Mouse (Mus musculus) heart, embryonic 12.5 days (tissue): Measurements from ENCODE around the gene Cdk14. TPM values are rescaled to one million over a fixed set of nuclear protein-coding genes. Genes with fewer than 3 reads are reported as not detected.

ENCODE experiments used
- ATAC-seq: fragments of 200-750 bp; cut with Nextera tagmentation; 2 replicates; pipeline ENCODE4 v1.8.0; 2017; ENCODE audit warnings: moderate TSS enrichment, moderate library complexity; ENCODE audit not compliant: insufficient number of reproducible peaks, low FRiP score
- H3K27ac ChIP-seq: fragments of 300-500 bp; sonication (generic); 2 replicates; pipeline ENCODE4 v1.5.1; 2016; ENCODE audit warnings: mild to moderate bottlenecking, moderate library complexity; ENCODE audit not compliant: poor library complexity, severe bottlenecking
- H3K27me3 ChIP-seq: fragments of 300-500 bp; sonication (generic); replicated peaks from 2 replicates; pipeline ENCODE4 v1.6.1; 2016; ENCODE audit warnings: mild to moderate bottlenecking, moderate library complexity
- H3K36me3 ChIP-seq: fragments of 300-500 bp; sonication (generic); 2 replicates; pipeline ENCODE4 v1.6.1; 2016; ENCODE audit warnings: mild to moderate bottlenecking, moderate library complexity
- H3K4me1 ChIP-seq: fragments of 300-500 bp; sonication (generic); replicated peaks from 2 replicates; pipeline ENCODE4 v1.6.1; 2016; ENCODE audit warnings: mild to moderate bottlenecking
- H3K4me2 ChIP-seq: fragments of 300-500 bp; sonication (generic); 2 replicates; pipeline ENCODE4 v1.6.1; 2016; ENCODE audit warnings: mild to moderate bottlenecking, moderate library complexity
- H3K4me3 ChIP-seq: fragments of 300-500 bp; sonication (generic); 2 replicates; pipeline ENCODE4 v1.5.1; 2016; ENCODE audit warnings: mild to moderate bottlenecking
- H3K9ac ChIP-seq: fragments of 300-500 bp; sonication (generic); 2 replicates; pipeline ENCODE4 v1.6.1; 2016; ENCODE audit warnings: mild to moderate bottlenecking, moderate library complexity
- H3K9me3 ChIP-seq: fragments of 300-500 bp; sonication (generic); replicated peaks from 2 replicates; pipeline ENCODE4 v1.6.1; 2016; ENCODE audit warnings: mild to moderate bottlenecking, moderate library complexity
- WGBS: fragments of 180-500 bp; shearing (Covaris S2); methylation state at CpG from one replicate; pipeline ENCODE4 v1.1.7; 2016; 5-methylcytosine and 5-hydroxymethylcytosine counted together
- polyA plus RNA-seq: library from polyadenylated mRNA; unstranded; fragments of >200 nt; fragmentation: Nextera tagmentation; extraction: Ambion mirVana; gene quantifications from 2 replicates; pipeline ENCODE4 v1.2.1, GENCODE M21; 2016

The Cdk14 gene
- polyA plus RNA-seq: 20.4 and 21.3 TPM in 2 replicates

GRCm38 (mm10) chr5:5419992-5420455 is at the start of gene Cdk14:
Cdk14 (minus strand) TSS chr5:5420312.
- Histone ChIP-seq H3K9me3 (no peaks in the 10 kb centered on the region), H3K4me3 (no peak within 1 kb of the TSS), H3K9ac (no peak within 1 kb of the TSS), H3K36me3 (no peaks in the 10 kb centered on the region), H3K27ac (no peak within 1 kb of the TSS), H3K27me3 (no peaks in the 10 kb centered on the region), H3K4me2 (no peak within 1 kb of the TSS), H3K4me1 (no peaks in the 10 kb centered on the region)
- 74% methylated on average over 9 of the region's 9 CpGs for WGBS
- ATAC-seq: no peak

GRCm38 (mm10) chr5:5465256-5465655 is 45.1 kb upstream of the Cdk14 start:
- no peaks in the 10 kb centered on the region for H3K27me3 ChIP-seq
- no peaks in the 10 kb centered on the region for H3K9me3 ChIP-seq
- no peaks in the 10 kb centered on the region for H3K36me3 ChIP-seq
- no peak overlapping the region for H3K9ac ChIP-seq
- no peak overlapping the region for H3K27ac ChIP-seq
- H3K4me3 ChIP-seq: no peak overlapping the region
- ATAC-seq: no peak
- 57% methylated on average over 1 of the region's 1 CpGs for WGBS
- no peaks in the 10 kb centered on the region for H3K4me1 ChIP-seq
- H3K4me2 ChIP-seq: no peak overlapping the region

GRCm38 (mm10) chr5:5431746-5432438 is 11.8 kb upstream of the Cdk14 start:
- Histone ChIP-seq H3K4me2 (no peak overlapping the region), H3K36me3 (no peaks in the 10 kb centered on the region), H3K4me1 (no peaks in the 10 kb centered on the region), H3K9ac (no peak overlapping the region), H3K27ac (no peak overlapping the region), H3K9me3 (no peaks in the 10 kb centered on the region), H3K27me3 (0 out of 2 replicates have a peak, but pooled peaks cover 3% of the 10 kb centered on the region), H3K4me3 (no peak overlapping the region)
- 70% methylated on average over 5 of the region's 5 CpGs for WGBS
- no peak for ATAC-seq

- no peak overlapping the region for H3K27ac ChIP-seq
- H3K4me3 ChIP-seq: no peak overlapping the region
- H3K4me1 ChIP-seq: no peaks in the 10 kb centered on the region
- H3K4me2 ChIP-seq: 0 out of 2 replicates have a peak overlapping the region, but pooled peaks have one; percentile 14
- 43% methylated on average over 6 of the region's 6 CpGs for WGBS
- H3K27me3 ChIP-seq: no peaks in the 10 kb centered on the region
- no peaks in the 10 kb centered on the region for H3K9me3 ChIP-seq
- H3K9ac ChIP-seq: no peak overlapping the region
- no peaks in the 10 kb centered on the region for H3K36me3 ChIP-seq
- 0 out of 2 replicates have a peak, but pooled peaks have one; percentile 29 for ATAC-seq
Observed at GRCm38 (mm10) chr5:5423723-5424171, 3.6 kb upstream of the Cdk14 start.

- Histone ChIP-seq H3K4me1 (no peaks in the 10 kb centered on the region), H3K36me3 (no peaks in the 10 kb centered on the region), H3K4me3 (no peak overlapping the region), H3K27ac (no peak overlapping the region), H3K9me3 (no peaks in the 10 kb centered on the region), H3K9ac (no peak overlapping the region), H3K4me2 (no peak overlapping the region), H3K27me3 (no peaks in the 10 kb centered on the region)
- no peak for ATAC-seq
- WGBS: 87% methylated on average over 4 of the region's 4 CpGs
Observed at GRCm38 (mm10) chr5:5423081-5423480, 3.0 kb upstream of the Cdk14 start.

GRCm38 (mm10) chr5:5421439-5421838 is 1.3 kb upstream of the Cdk14 start:
- Histone ChIP-seq H3K4me1 (no peaks in the 10 kb centered on the region), H3K9me3 (no peaks in the 10 kb centered on the region), H3K4me3 (no peak overlapping the region), H3K4me2 (no peak overlapping the region), H3K9ac (no peak overlapping the region), H3K36me3 (no peaks in the 10 kb centered on the region), H3K27ac (no peak overlapping the region), H3K27me3 (no peaks in the 10 kb centered on the region)
- WGBS: 95% methylated on average over 2 of the region's 2 CpGs
- ATAC-seq: no peak

- no peak for ATAC-seq
- Histone ChIP-seq H3K4me3 (no peak overlapping the region), H3K9me3 (no peaks in the 10 kb centered on the region), H3K27ac (no peak overlapping the region), H3K27me3 (no peaks in the 10 kb centered on the region), H3K4me2 (no peak overlapping the region), H3K9ac (no peak overlapping the region), H3K36me3 (no peaks in the 10 kb centered on the region), H3K4me1 (no peaks in the 10 kb centered on the region)
- WGBS: 67% methylated on average over 1 of the region's 1 CpGs
Observed at GRCm38 (mm10) chr5:5419253-5419652, 859 bp downstream of the Cdk14 start.

- ATAC-seq: no peak
Observed at GRCm38 (mm10) chr5:5414835-5415234, 5.3 kb downstream of the Cdk14 start.

GRCm38 (mm10) chr5:5411886-5412285 is 8.2 kb downstream of the Cdk14 start:
- H3K4me1 ChIP-seq: no peaks in the 10 kb centered on the region
- H3K9me3 ChIP-seq: no peaks in the 10 kb centered on the region
- no peak overlapping the region for H3K4me3 ChIP-seq
- no peaks in the 10 kb centered on the region for H3K36me3 ChIP-seq
- 87% methylated on average over 2 of the region's 2 CpGs for WGBS
- no peak overlapping the region for H3K9ac ChIP-seq
- no peak for ATAC-seq
- no peaks in the 10 kb centered on the region for H3K27me3 ChIP-seq
- no peak overlapping the region for H3K27ac ChIP-seq
- H3K4me2 ChIP-seq: no peak overlapping the region

More at GRCm38 (mm10) chr5:5414835-5415234, 5.3 kb downstream of the Cdk14 start:
- Histone ChIP-seq H3K27ac (no peak overlapping the region), H3K9me3 (no peaks in the 10 kb centered on the region), H3K4me3 (no peak overlapping the region), H3K4me1 (no peaks in the 10 kb centered on the region), H3K36me3 (no peaks in the 10 kb centered on the region), H3K4me2 (no peak overlapping the region), H3K9ac (no peak overlapping the region), H3K27me3 (no peaks in the 10 kb centered on the region)
- 61% methylated on average over 3 of the region's 3 CpGs for WGBS

GRCm38 (mm10) chr5:5401986-5402385 is 18.1 kb downstream of the Cdk14 start:
- 63% methylated on average over 4 of the region's 4 CpGs for WGBS
- Histone ChIP-seq H3K27me3 (no peaks in the 10 kb centered on the region), H3K4me2 (no peak overlapping the region), H3K36me3 (no peaks in the 10 kb centered on the region), H3K9ac (no peak overlapping the region), H3K4me3 (no peak overlapping the region), H3K9me3 (no peaks in the 10 kb centered on the region), H3K4me1 (no peaks in the 10 kb centered on the region), H3K27ac (no peak overlapping the region)
- ATAC-seq: no peak

GRCm38 (mm10) chr5:5392786-5393185 is 27.3 kb downstream of the Cdk14 start:
- Histone ChIP-seq H3K9me3 (no peaks in the 10 kb centered on the region), H3K4me3 (no peak overlapping the region), H3K27me3 (no peaks in the 10 kb centered on the region), H3K9ac (no peak overlapping the region), H3K4me2 (no peak overlapping the region), H3K27ac (no peak overlapping the region), H3K36me3 (no peaks in the 10 kb centered on the region), H3K4me1 (no peaks in the 10 kb centered on the region)
- ATAC-seq: no peak
- WGBS: 52% methylated on average over 3 of the region's 3 CpGs
